Mouse (Mus musculus) forebrain, embryonic 11.5 days (tissue): ENCODE data around the gene Anxa3. TPM values are rescaled to one million over a fixed set of nuclear protein-coding genes. Genes with fewer than 3 reads are reported as not detected.

Experiments
- ATAC-seq: fragments of 200-750 bp; cut with Nextera tagmentation; replicated peaks from 2 replicates; pipeline ENCODE4 v1.8.0; 2017; ENCODE audit warnings: moderate TSS enrichment; ENCODE audit not compliant: low FRiP score
- DNase-seq: peaks from one replicate; pipeline ENCODE4 v3.0.0-alpha.2; 2017; ENCODE audit warnings: low spot score
- H3K27ac ChIP-seq: fragments of 300-500 bp; sonication (generic); 2 replicates; pipeline ENCODE4 v1.5.1; 2014; ENCODE audit warnings: low read depth, low read length
- H3K27me3 ChIP-seq: fragments of 300-500 bp; sonication (generic); 2 replicates; pipeline ENCODE4 v1.6.1; 2014; ENCODE audit warnings: mild to moderate bottlenecking, low read length, mixed read lengths; ENCODE audit not compliant: control insufficient read depth, insufficient read depth
- H3K36me3 ChIP-seq: fragments of 300-500 bp; sonication (generic); 2 replicates; pipeline ENCODE4 v1.6.1; 2014; ENCODE audit warnings: mild to moderate bottlenecking, low read length, moderate library complexity, mixed read lengths; ENCODE audit not compliant: control insufficient read depth, insufficient read depth
- H3K4me1 ChIP-seq: fragments of 300-500 bp; sonication (generic); replicated peaks from 2 replicates; pipeline ENCODE4 v1.6.1; 2014; ENCODE audit warnings: low read length, mixed read lengths; ENCODE audit not compliant: control insufficient read depth, insufficient read depth
- H3K4me2 ChIP-seq: fragments of 300-500 bp; sonication (generic); 2 replicates; pipeline ENCODE4 v1.6.1; 2014; ENCODE audit warnings: low read depth, mild to moderate bottlenecking, low read length, moderate library complexity, mixed read lengths; ENCODE audit not compliant: severe bottlenecking
- H3K4me3 ChIP-seq: fragments of 300-500 bp; sonication (generic); 2 replicates; pipeline ENCODE4 v1.5.1; 2014; ENCODE audit warnings: low read depth, low read length
- H3K9ac ChIP-seq: fragments of 300-500 bp; sonication (generic); 2 replicates; pipeline ENCODE4 v1.6.1; 2014; ENCODE audit warnings: low read length
- H3K9me3 ChIP-seq: fragments of 300-500 bp; sonication (generic); 2 replicates; pipeline ENCODE4 v1.6.1; 2016; ENCODE audit warnings: low read length, mixed read lengths; ENCODE audit not compliant: control insufficient read depth
- WGBS: fragments of 180-500 bp; shearing (Covaris S2); extraction: QIAGEN DNeasy Blood & Tissue Kit; methylation state at CpG from one replicate; pipeline ENCODE4 v1.1.7; 2014; 5-methylcytosine and 5-hydroxymethylcytosine counted together
- polyA plus RNA-seq: library from polyadenylated mRNA; unstranded; fragments of >200 nt; fragmentation: Nextera tagmentation; extraction: Ambion mirVana; gene quantifications from 2 replicates; pipeline ENCODE4 v1.2.1, GENCODE M21; 2014

The Anxa3 gene
- polyA plus RNA-seq, 1 experiment from 2014 or later = 35.7 TPM

DNA sequence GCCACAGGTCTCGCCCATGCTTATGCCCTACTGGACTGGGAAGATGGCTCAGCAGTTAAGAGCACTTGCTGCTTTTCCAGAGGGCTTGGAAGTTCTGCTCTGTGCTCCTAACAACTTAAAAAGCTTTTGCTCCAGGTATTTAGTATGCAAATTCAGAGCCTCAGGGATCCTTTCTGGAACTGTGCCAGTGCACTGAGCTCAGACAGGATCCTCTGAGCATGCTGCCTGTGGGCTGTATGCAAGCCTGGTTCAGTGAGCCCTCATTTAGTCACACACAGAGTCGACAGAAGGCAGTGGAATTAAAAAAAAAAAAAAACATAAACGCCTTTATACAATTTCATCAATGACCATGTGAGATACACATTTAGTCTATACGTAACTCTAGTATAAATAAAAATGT is 17.5 kb downstream of the Anxa3 start:
- 76% methylated on average over 4 of the region's 4 CpGs for WGBS
- DNase-seq = no peak
- H3K27me3 ChIP-seq = no peaks in the 10 kb centered on the region
- H3K4me3 ChIP-seq = no peak overlapping the region
- no peaks in the 10 kb centered on the region for H3K4me1 ChIP-seq
- H3K9ac ChIP-seq = no peak overlapping the region
- no peaks in the 10 kb centered on the region for H3K36me3 ChIP-seq
- H3K27ac ChIP-seq = no peak overlapping the region
- H3K9me3 ChIP-seq = no peaks in the 10 kb centered on the region
- no peak overlapping the region for H3K4me2 ChIP-seq
- no peak for ATAC-seq

DNA sequence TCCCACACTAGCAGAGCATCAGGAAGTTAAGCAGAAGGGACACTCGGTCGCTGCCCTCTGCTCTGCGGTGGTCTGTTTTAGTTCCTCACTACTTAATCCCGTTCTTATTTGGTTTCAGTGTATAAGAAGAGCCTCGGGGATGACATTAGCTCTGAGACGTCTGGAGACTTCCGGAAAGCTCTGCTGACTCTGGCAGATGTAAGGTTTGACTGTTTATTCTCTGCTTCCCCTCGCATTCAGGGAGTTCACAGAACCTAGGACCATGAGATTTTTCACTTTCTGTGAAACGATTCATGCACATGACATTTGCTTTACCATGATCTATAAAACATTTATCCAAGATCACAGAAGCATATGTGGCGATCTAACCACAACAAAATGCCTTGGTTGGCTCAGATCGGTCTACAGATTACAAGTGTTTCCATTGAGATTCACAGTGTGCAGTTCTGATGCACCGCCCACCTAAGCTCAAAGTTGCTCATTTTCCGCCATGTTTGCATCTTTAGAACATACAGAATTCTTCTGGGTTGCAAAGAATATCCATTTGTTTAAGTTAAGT is 31.7 kb downstream of the Anxa3 start:
- H3K27me3 ChIP-seq = no peaks in the 10 kb centered on the region
- H3K36me3 ChIP-seq = no peaks in the 10 kb centered on the region
- no peaks in the 10 kb centered on the region for H3K9me3 ChIP-seq
- ATAC-seq = no peak
- no peak overlapping the region for H3K4me3 ChIP-seq
- 89% methylated on average over 13 of the region's 13 CpGs for WGBS
- DNase-seq = no peak
- H3K4me2 ChIP-seq = no peak overlapping the region
- no peak overlapping the region for H3K9ac ChIP-seq
- no peaks in the 10 kb centered on the region for H3K4me1 ChIP-seq
- no peak overlapping the region for H3K27ac ChIP-seq

DNA sequence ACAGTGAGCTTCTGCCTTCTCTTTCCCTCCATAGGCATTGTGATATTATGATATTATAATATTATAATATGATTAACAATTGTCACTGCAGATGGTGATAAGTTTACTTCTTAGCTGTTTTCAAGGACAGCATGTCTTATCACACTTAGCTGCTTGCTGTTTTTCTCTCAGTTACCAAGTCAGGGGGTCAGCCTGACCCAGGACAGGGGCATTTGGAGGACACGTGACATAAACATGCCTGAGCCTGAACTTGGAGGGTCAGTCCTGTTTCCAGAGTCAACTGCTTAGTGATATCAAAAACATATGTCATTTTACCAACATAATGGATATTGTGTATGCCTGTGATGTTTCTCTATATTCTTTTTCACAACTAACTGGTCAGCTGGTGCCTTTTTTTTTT is 34.0 kb downstream of the Anxa3 start:
- ATAC-seq (no peak), DNase-seq (no peak)
- H3K9ac ChIP-seq = no peak overlapping the region
- no peaks in the 10 kb centered on the region for H3K36me3 ChIP-seq
- H3K4me2 ChIP-seq = no peak overlapping the region
- H3K4me1 ChIP-seq = no peaks in the 10 kb centered on the region
- no peak overlapping the region for H3K27ac ChIP-seq
- no peak overlapping the region for H3K4me3 ChIP-seq
- 84% methylated on average over 1 of the region's 1 CpGs for WGBS
- H3K9me3 ChIP-seq = no peaks in the 10 kb centered on the region
- no peaks in the 10 kb centered on the region for H3K27me3 ChIP-seq

DNA sequence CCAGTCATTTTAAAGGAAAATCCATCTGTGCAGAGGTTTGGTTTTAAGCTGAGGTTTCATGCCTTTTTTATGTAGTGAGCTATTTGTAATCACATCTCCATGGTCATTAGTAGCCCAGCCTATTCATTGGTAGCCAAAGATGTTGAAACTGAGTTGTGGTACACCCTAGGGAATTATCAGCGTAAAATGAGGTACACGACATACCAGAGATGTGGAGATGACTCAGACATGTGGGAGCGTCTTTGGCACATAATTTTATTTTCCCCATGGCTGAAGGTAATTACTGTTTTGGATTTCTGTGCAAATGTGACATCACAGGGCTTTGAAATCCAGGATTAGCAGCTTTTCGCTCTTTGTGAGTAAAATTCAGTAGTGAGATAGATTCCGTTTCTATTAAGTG is 41.2 kb downstream of the Anxa3 start:
- DNase-seq (no peak), ATAC-seq (no peak)
- WGBS = 87% methylated on average over 5 of the region's 5 CpGs
- no peaks in the 10 kb centered on the region for H3K36me3 ChIP-seq
- H3K27ac ChIP-seq = no peak overlapping the region
- no peak overlapping the region for H3K4me2 ChIP-seq
- no peaks in the 10 kb centered on the region for H3K27me3 ChIP-seq
- H3K4me1 ChIP-seq = no peaks in the 10 kb centered on the region
- no peak overlapping the region for H3K4me3 ChIP-seq
- H3K9ac ChIP-seq = no peak overlapping the region
- no peaks in the 10 kb centered on the region for H3K9me3 ChIP-seq

DNA sequence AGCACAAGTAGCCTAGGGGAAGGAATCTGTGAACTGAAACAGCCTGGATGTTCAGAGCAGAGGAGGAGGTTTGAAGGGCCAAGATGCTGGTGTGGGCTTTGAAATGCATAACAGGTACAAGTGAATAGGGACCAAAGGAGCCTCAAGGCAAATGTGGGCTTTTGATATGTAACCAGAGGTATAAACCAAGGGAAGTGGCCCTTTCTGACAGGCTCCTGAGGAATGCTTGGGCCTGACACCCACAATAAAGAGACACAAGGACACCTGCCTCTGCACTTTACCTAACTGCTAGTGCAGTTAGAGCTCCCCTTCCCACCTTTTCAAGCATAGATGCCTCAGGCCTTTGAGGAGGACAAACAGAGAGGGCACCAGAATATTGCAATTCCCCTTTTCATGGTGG is 54.8 kb downstream of the Anxa3 start:
- Histone ChIP-seq H3K27me3 (no peaks in the 10 kb centered on the region), H3K27ac (no peak overlapping the region), H3K4me1 (no peaks in the 10 kb centered on the region), H3K4me3 (no peak overlapping the region), H3K9ac (no peak overlapping the region), H3K36me3 (no peaks in the 10 kb centered on the region), H3K4me2 (no peak overlapping the region), H3K9me3 (no peaks in the 10 kb centered on the region)
- no peak for DNase-seq
- no peak for ATAC-seq

DNA sequence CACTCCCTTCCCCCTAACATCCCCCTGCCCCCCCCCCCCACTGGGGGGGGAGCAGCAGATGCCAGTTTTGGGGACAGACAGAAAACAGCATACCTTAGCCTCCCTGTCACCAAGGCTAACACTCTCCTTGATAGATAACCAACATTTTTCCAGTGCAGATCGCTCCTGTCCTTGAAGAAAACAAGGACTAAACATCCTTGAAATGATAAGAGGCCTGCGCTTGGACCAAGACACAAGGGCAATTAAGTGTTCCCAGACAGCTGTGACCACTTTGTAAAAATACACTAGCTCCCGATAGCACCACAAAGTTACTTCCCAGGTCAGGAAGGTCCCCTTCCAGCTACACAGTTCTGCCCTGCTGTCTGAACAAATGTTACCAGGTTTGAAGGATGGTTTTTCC is 55.2 kb downstream of the Anxa3 start:
- Histone ChIP-seq H3K4me3 (no peak overlapping the region), H3K27me3 (no peaks in the 10 kb centered on the region), H3K4me1 (no peaks in the 10 kb centered on the region), H3K36me3 (no peaks in the 10 kb centered on the region), H3K9me3 (no peaks in the 10 kb centered on the region), H3K27ac (no peak overlapping the region), H3K9ac (no peak overlapping the region), H3K4me2 (no peak overlapping the region)
- no peak for DNase-seq
- 89% methylated on average over 3 of the region's 3 CpGs for WGBS
- no peak for ATAC-seq

DNA sequence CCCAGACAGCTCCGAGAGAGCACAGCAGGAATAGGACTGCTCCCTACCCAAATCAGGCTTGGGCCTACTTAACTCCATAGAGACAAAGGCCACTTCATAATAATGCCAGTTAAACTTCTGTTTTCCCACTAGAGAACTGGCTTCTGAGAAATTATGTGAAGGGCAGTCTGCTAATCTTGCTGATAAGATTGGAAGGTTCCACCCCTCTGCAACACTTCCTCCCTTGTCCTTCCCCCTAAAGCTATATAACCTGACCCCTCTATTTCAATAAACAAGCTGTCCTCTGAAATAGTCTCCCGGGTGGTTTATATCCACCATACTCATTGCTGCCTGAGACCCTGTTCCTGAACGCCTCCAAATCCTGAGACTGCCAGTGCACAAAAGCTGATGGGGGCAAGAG is 56.1 kb downstream of the Anxa3 start:
- H3K9me3 ChIP-seq = no peaks in the 10 kb centered on the region
- no peak overlapping the region for H3K9ac ChIP-seq
- no peak overlapping the region for H3K4me3 ChIP-seq
- no peak for ATAC-seq
- DNase-seq = no peak
- no peak overlapping the region for H3K4me2 ChIP-seq
- no peak overlapping the region for H3K27ac ChIP-seq
- H3K27me3 ChIP-seq = no peaks in the 10 kb centered on the region
- no peaks in the 10 kb centered on the region for H3K36me3 ChIP-seq
- no peaks in the 10 kb centered on the region for H3K4me1 ChIP-seq
- 88% methylated on average over 3 of the region's 3 CpGs for WGBS

DNA sequence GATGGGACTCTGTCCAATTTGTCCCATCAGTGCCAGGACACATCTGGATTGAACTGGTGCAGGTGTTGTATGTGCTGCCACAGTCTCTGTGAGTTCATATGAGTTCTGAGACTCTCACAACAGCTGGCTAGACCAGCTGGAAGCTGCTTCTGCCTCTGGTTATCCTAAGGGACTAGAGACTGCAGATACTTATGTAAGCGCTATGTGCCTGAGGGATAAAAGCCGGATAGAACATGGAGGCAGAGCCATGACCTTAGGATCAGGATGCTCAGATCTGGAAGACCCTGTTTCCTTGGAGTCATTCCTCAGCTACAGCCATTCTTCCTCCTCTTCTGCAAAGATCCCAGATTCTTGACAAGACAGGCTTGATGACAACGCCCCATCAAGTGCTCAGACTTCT is 60.3 kb downstream of the Anxa3 start:
- Histone ChIP-seq H3K4me2 (no peak overlapping the region), H3K27ac (no peak overlapping the region), H3K36me3 (no peaks in the 10 kb centered on the region), H3K27me3 (no peaks in the 10 kb centered on the region), H3K9ac (no peak overlapping the region), H3K4me1 (no peaks in the 10 kb centered on the region), H3K9me3 (no peaks in the 10 kb centered on the region), H3K4me3 (no peak overlapping the region)
- DNase-seq (no peak), ATAC-seq (no peak)
- 86% methylated on average over 3 of the region's 3 CpGs for WGBS

DNA sequence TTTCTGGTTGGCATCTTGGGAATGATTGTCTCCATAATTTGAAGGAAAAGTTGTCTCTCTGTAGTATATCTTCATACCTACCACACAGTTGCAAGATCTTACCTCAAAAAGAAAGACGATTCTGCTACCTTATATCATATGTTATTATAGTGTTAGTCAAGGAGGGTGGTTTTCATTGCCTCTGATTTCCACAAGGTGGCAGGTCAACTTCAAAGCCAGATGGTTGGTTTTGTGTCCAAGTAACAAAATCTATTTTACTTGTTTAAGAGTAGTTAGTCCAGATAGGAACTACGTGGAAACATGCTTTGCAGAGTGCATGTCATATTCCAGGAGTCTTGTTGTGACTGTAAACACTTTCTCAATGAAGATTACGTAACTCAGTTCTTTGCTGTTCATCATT is 61.2 kb downstream of the Anxa3 start:
- ATAC-seq (no peak), DNase-seq (no peak)
- 85% methylated on average over 3 of the region's 3 CpGs for WGBS
- Histone ChIP-seq H3K4me1 (no peaks in the 10 kb centered on the region), H3K9me3 (no peaks in the 10 kb centered on the region), H3K27me3 (no peaks in the 10 kb centered on the region), H3K27ac (no peak overlapping the region), H3K9ac (no peak overlapping the region), H3K4me3 (no peak overlapping the region), H3K36me3 (no peaks in the 10 kb centered on the region), H3K4me2 (no peak overlapping the region)
